Mouse (Mus musculus) gastrocnemius, adult 2 months (tissue): Measurements from ENCODE around the gene Phf24. TPM values are rescaled to one million over a fixed set of nuclear protein-coding genes. Genes with fewer than 3 reads are reported as not detected.

ENCODE experiments used
- DNase-seq: peaks from one replicate; pipeline ENCODE4 v3.0.0; 2022
- H3K27ac ChIP-seq: fragments of 200-600 bp; 2 replicates; pipeline ENCODE4 v1.8.1; 2022; ENCODE audit warnings: mild to moderate bottlenecking
- H3K4me3 ChIP-seq: fragments of 200-600 bp; 2 replicates; pipeline ENCODE4 v1.8.1; 2022; ENCODE audit warnings: mild to moderate bottlenecking, moderate library complexity
- CTCF ChIP-seq: fragments of 200-600 bp; IDR thresholded peaks from 2 replicates; pipeline ENCODE4 v1.8.1; 2022; ENCODE audit warnings: antibody characterized with exemption, mild to moderate bottlenecking, moderate library complexity
- intact Hi-C: fragments of 180-260 bp; cut with DNase I; formaldehyde crosslinking; loops from one replicate; pipeline ENCODE4 v1.15.1; 2025
- long read RNA-seq, 2 experiments: library from polyadenylated mRNA; stranded (forward); transcript quantifications; one replicate each; pipeline ENCODE4 v2.0.0; 2021
- total RNA-seq, 2 experiments: library from RNA; stranded (reverse); gene quantifications; 2 replicates each; pipeline ENCODE4 v1.2.3; 2021

Phf24 gene
- 1 to 10 TPM in 1 of 2 experiments, under 1 TPM in 1; 0.41 to 1.3 TPM for total RNA-seq
- long read RNA-seq, experiment 1, full-length matches to known transcripts: 1 of 1 reads
- long read RNA-seq, experiment 1, partial matches to known transcripts: 0 of 1 reads
- long read RNA-seq, experiment 1, other reads (novel, unspliced or antisense): 0 of 1 reads
- long read RNA-seq, experiment 2: 0 reads

GRCm38 (mm10) chr4:42916617-42917401, at the start of gene Phf24:
TSS of gene Phf24 (plus strand) at chr4:42916660.
- DNase-seq: peak; percentile 63
- Histone ChIP-seq H3K27ac (peak within 1 kb of the TSS; percentile 20; the same call in 1 of the 2 replicates), H3K4me3 (peak within 1 kb of the TSS; percentile 74)
- TF ChIP-seq CTCF: no peak
- intact Hi-C loops: no loop called here

GRCm38 (mm10) chr4:42867390-42867789, 49.1 kb upstream of the Phf24 start:
- intact Hi-C loops: no loop called here
- TF ChIP-seq CTCF: no peak
- no peak for DNase-seq
- Histone ChIP-seq H3K4me3 (no peak overlapping the region), H3K27ac (no peak overlapping the region)

GRCm38 (mm10) chr4:42868193-42868592, 48.3 kb upstream of the Phf24 start:
- intact Hi-C loops: no loop called here
- no peak overlapping the region for H3K4me3 ChIP-seq
- H3K27ac ChIP-seq: no peak overlapping the region
- no peak for DNase-seq
- no peak for TF ChIP-seq CTCF

GRCm38 (mm10) chr4:42870748-42871147, 45.7 kb upstream of the Phf24 start:
- intact Hi-C loops: no loop called here
- TF ChIP-seq CTCF: peak; percentile 40
- H3K27ac ChIP-seq: no peak overlapping the region
- DNase-seq: no peak
- no peak overlapping the region for H3K4me3 ChIP-seq

GRCm38 (mm10) chr4:42872151-42872550, 44.3 kb upstream of the Phf24 start:
- DNase-seq: no peak
- Histone ChIP-seq H3K27ac (no peak overlapping the region), H3K4me3 (no peak overlapping the region)
- intact Hi-C loops: no loop called here
- TF ChIP-seq CTCF: no peak

GRCm38 (mm10) chr4:42872746-42873435, 43.6 kb upstream of the Phf24 start:
- no peak overlapping the region for H3K4me3 ChIP-seq
- no peak for TF ChIP-seq CTCF
- H3K27ac ChIP-seq: no peak overlapping the region
- DNase-seq: no peak
- intact Hi-C loops: no loop called here

GRCm38 (mm10) chr4:42874134-42874533, 42.3 kb upstream of the Phf24 start, which contains the start of gene Fam205c:
TSS of gene Fam205c (minus strand) at chr4:42874234.
- Histone ChIP-seq H3K27ac (no peak within 1 kb of the TSS), H3K4me3 (no peak within 1 kb of the TSS)
- no peak for DNase-seq
- no peak for TF ChIP-seq CTCF
- intact Hi-C loops: no loop called here

- H3K27ac ChIP-seq: no peak overlapping the region
- intact Hi-C loops: loop anchor here (1.0 kb wide), 2 partner anchors 70 to 89 kb away; no protein-coding TSS in a partner anchor
- DNase-seq: peak; percentile 50
- H3K4me3 ChIP-seq: no peak overlapping the region
- TF ChIP-seq CTCF: peak; percentile 71
Measured at GRCm38 (mm10) chr4:42876586-42877291, 39.7 kb upstream of the Phf24 start.

GRCm38 (mm10) chr4:42877657-42878056, 38.8 kb upstream of the Phf24 start:
- DNase-seq: no peak
- intact Hi-C loops: loop anchor here (1.0 kb wide), 2 partner anchors 69 to 88 kb away; no protein-coding TSS in a partner anchor
- no peak for TF ChIP-seq CTCF
- H3K4me3 ChIP-seq: no peak overlapping the region
- no peak overlapping the region for H3K27ac ChIP-seq

GRCm38 (mm10) chr4:42879829-42880676, 36.4 kb upstream of the Phf24 start:
- intact Hi-C loops: no loop called here
- TF ChIP-seq CTCF: no peak

GRCm38 (mm10) chr4:42880677-42880948, 35.8 kb upstream of the Phf24 start:
- Histone ChIP-seq H3K4me3 (no peak overlapping the region), H3K27ac (no peak overlapping the region)
- intact Hi-C loops: no loop called here
- no peak for TF ChIP-seq CTCF
- no peak for DNase-seq

More at GRCm38 (mm10) chr4:42879829-42880676, 36.4 kb upstream of the Phf24 start:
- no peak overlapping the region for H3K4me3 ChIP-seq
- no peak for DNase-seq
- H3K27ac ChIP-seq: no peak overlapping the region

- intact Hi-C loops: no loop called here
- no peak for DNase-seq
- TF ChIP-seq CTCF: no peak
- no peak overlapping the region for H3K27ac ChIP-seq
- H3K4me3 ChIP-seq: no peak overlapping the region
Measured at GRCm38 (mm10) chr4:42886926-42887325, 29.5 kb upstream of the Phf24 start.
